Mouse (Mus musculus) CH12.LX (cell line): ENCODE data around the gene Stfa2l1.

Source experiments
- CHD2 ChIP-seq: IDR thresholded peaks from 2 replicates; pipeline ENCODE4 v1.6.1; 2011; ENCODE audit warnings: low read length, improper control_type of control experiment
- CTCF ChIP-seq, 2 experiments: IDR thresholded peaks in 1 of 2; conservative IDR thresholded peaks in 1 of 2; 2 replicates each; pipeline ENCODE4 v1.5.1; 2011 to 2012; ENCODE audit warnings: low read depth in 2 of 2, low read length in 2 of 2, improper control_type of control experiment in 1 of 2, inconsistent platforms in 1 of 2, mild to moderate bottlenecking in 1 of 2, moderate library complexity in 1 of 2
- E2F4 ChIP-seq: IDR thresholded peaks from 2 replicates; pipeline ENCODE4 v1.6.1; 2011; ENCODE audit warnings: low read depth, low read length, improper control_type of control experiment; ENCODE audit not compliant: insufficient replicate concordance
- EP300 ChIP-seq: IDR thresholded peaks from 2 replicates; pipeline ENCODE4 v1.6.1; 2011; ENCODE audit warnings: low read length, improper control_type of control experiment
- HCFC1 ChIP-seq: IDR thresholded peaks from 2 replicates; pipeline ENCODE4 v1.6.1; 2012; ENCODE audit warnings: low read depth, mild to moderate bottlenecking, inconsistent platforms, low read length, improper control_type of control experiment
- JUND ChIP-seq: conservative IDR thresholded peaks from 2 replicates; pipeline ENCODE4 v1.6.1; 2011; ENCODE audit warnings: low read depth, low read length, improper control_type of control experiment
- MAFK ChIP-seq: IDR thresholded peaks from 2 replicates; pipeline ENCODE4 v1.6.1; 2011; ENCODE audit warnings: low read length, improper control_type of control experiment; ENCODE audit not compliant: insufficient replicate concordance
- MAX ChIP-seq: IDR thresholded peaks from 2 replicates; pipeline ENCODE4 v1.6.1; 2011; ENCODE audit warnings: low read length, improper control_type of control experiment
- MEF2A ChIP-seq: IDR thresholded peaks from 2 replicates; pipeline ENCODE4 v1.6.1; 2014; ENCODE audit warnings: low read depth, mild to moderate bottlenecking, inconsistent platforms, low read length, improper control_type of control experiment, borderline replicate concordance
- MYC ChIP-seq: IDR thresholded peaks from 2 replicates; pipeline ENCODE4 v1.6.1; 2011; ENCODE audit warnings: low read depth, mild to moderate bottlenecking, improper control_type of control experiment, low read length
- NELFE ChIP-seq: IDR thresholded peaks from 2 replicates; pipeline ENCODE4 v1.6.1; 2011; ENCODE audit warnings: low read depth, low read length, improper control_type of control experiment
- POLR2A ChIP-seq: IDR thresholded peaks from 2 replicates; pipeline ENCODE4 v1.6.1; 2011; ENCODE audit warnings: low read depth, mild to moderate bottlenecking, improper control_type of control experiment, low read length
- ZNF384 ChIP-seq: IDR thresholded peaks from 2 replicates; pipeline ENCODE4 v1.6.1; 2012; ENCODE audit warnings: low read depth, low read length, improper control_type of control experiment, inconsistent platforms

DNA sequence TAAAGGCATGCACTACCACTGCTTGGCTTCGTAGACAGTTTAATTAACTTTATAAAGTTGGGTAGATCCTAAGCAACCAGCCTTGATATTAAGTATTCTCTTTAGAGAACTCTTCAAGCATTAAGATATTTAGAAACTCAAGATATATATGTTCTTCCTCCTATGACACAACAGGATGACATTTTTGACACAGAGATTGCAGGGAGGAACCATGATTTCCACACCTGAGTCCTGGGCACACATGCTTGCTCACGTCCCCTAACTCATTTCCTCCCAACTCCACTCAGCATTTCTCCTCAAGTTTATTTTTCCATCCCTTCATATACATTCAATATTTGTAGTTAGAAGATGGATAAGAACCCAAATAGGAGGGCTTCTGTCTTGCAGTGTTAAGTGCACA, 23.3 kb downstream of the Stfa2l1 start:
- TF ChIP-seq CHD2 (no peak), EP300 (no peak), CTCF (conservative IDR thresholded peaks at IDR 0.05 in 1 of 2, IDR thresholded peaks at IDR 0.05 in 1 of 2; ENCODE audit: low read depth in 2 of 2, low read length in 2 of 2) (no peak), E2F4 (no peak), HCFC1 (no peak), ZNF384 (no peak), MAFK (no peak), MYC (no peak), MAX (no peak), MEF2A (no peak), JUND (no peak), POLR2A (no peak), NELFE (no peak)
